Mouse (Mus musculus) embryonic facial prominence, embryonic 12.5 days (tissue): ENCODE measurements around the gene Ltf. TPM values are rescaled to one million over a fixed set of nuclear protein-coding genes. Genes with fewer than 3 reads are reported as not detected.

ENCODE experiments used
- ATAC-seq: fragments of 200-750 bp; cut with Nextera tagmentation; 2 replicates; pipeline ENCODE4 v1.8.0; 2017; ENCODE audit not compliant: insufficient number of reproducible peaks, insufficient read depth, low FRiP score, low TSS enrichment
- H3K27ac ChIP-seq: fragments of 300-500 bp; sonication (generic); 2 replicates; pipeline ENCODE4 v1.5.1; 2016; ENCODE audit warnings: mild to moderate bottlenecking
- H3K27me3 ChIP-seq: fragments of 300-500 bp; sonication (generic); 2 replicates; pipeline ENCODE4 v1.6.1; 2016; ENCODE audit warnings: mild to moderate bottlenecking, moderate library complexity
- H3K36me3 ChIP-seq: fragments of 300-500 bp; sonication (generic); 2 replicates; pipeline ENCODE4 v1.6.1; 2016; ENCODE audit warnings: mild to moderate bottlenecking
- H3K4me1 ChIP-seq: fragments of 300-500 bp; sonication (generic); 2 replicates; pipeline ENCODE4 v1.6.1; 2016
- H3K4me2 ChIP-seq: fragments of 300-500 bp; sonication (generic); replicated peaks from 2 replicates; pipeline ENCODE4 v1.6.1; 2016; ENCODE audit warnings: mild to moderate bottlenecking, moderate library complexity
- H3K4me3 ChIP-seq: fragments of 300-500 bp; sonication (generic); 2 replicates; pipeline ENCODE4 v1.5.1; 2016; ENCODE audit warnings: mild to moderate bottlenecking
- H3K9ac ChIP-seq: fragments of 300-500 bp; sonication (generic); 2 replicates; pipeline ENCODE4 v1.6.1; 2016; ENCODE audit warnings: mild to moderate bottlenecking, moderate library complexity
- H3K9me3 ChIP-seq: fragments of 300-500 bp; sonication (generic); 2 replicates; pipeline ENCODE4 v1.6.1; 2016; ENCODE audit warnings: mild to moderate bottlenecking, moderate library complexity
- WGBS: fragments of 180-500 bp; shearing (Covaris S2); methylation state at CpG from one replicate; pipeline ENCODE4 v1.1.7; 2016; 5-methylcytosine and 5-hydroxymethylcytosine counted together
- polyA plus RNA-seq: library from polyadenylated mRNA; unstranded; fragments of >200 nt; fragmentation: Nextera tagmentation; extraction: Ambion mirVana; gene quantifications from 2 replicates; pipeline ENCODE4 v1.2.1, GENCODE M21; 2016

Gene Ltf
- polyA plus RNA-seq, 1 experiment from 2014 or later, result 4.5 TPM

DNA sequence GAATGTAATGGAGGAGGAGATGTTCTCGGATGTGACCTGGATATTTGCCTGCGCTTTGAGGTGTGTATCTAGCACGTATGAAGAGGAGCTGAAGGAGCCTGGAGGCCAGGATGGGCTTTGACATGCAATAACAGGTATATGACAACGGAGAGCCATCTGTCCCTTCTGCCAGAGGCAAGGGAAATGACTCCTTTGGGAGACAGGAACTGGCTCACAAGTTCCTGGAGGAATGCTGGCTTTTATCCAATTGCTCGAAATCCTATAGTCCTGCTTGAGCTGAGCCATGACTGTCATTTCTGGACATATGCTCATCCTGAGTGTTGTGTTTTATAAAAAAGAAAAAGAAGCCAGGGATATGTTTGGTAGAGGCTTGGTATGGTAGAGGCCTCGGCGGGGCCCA, 69.8 kb downstream of the Ltf start:
- Histone ChIP-seq H3K27ac (no peak overlapping the region), H3K4me1 (peaks cover 9% of the 10 kb centered on the region), H3K36me3 (no peaks in the 10 kb centered on the region), H3K9ac (no peak overlapping the region), H3K4me3 (no peak overlapping the region), H3K27me3 (no peaks in the 10 kb centered on the region), H3K4me2 (no peak overlapping the region), H3K9me3 (no peaks in the 10 kb centered on the region)
- WGBS, result 38% methylated on average over 7 of the region's 7 CpGs
- no peak for ATAC-seq

Other genes starting within 250 kb of the Ltf start
- not detected in 2 replicates for gene Prss42, start 221.1 kb upstream of the Ltf start, polyA plus RNA-seq
- gene Prss44, start 205.3 kb upstream of the Ltf start, polyA plus RNA-seq, result not detected in 2 replicates
- gene Prss43, start 192.6 kb upstream of the Ltf start, polyA plus RNA-seq, result not detected in 2 replicates
- gene Prss45, start 184.7 kb upstream of the Ltf start, polyA plus RNA-seq, result not detected in 2 replicates
- not detected in 2 replicates for gene Prss46, start 174.8 kb upstream of the Ltf start, polyA plus RNA-seq
- gene Prss50, start 161.3 kb upstream of the Ltf start, polyA plus RNA-seq, result 0.15 and 0.50 TPM in 2 replicates
- 2.1 and 2.2 TPM in 2 replicates for gene Als2cl, start 139.4 kb upstream of the Ltf start, polyA plus RNA-seq
- 0.96 and 1.3 TPM in 2 replicates for gene Tmie, start 139.2 kb upstream of the Ltf start, polyA plus RNA-seq
- not detected in 2 replicates for gene Fam240a, start 102.4 kb upstream of the Ltf start, polyA plus RNA-seq
- gene Tdgf1, start 73.1 kb upstream of the Ltf start, polyA plus RNA-seq, result not detected in 2 replicates
- 0.15 TPM in 1 of 2 replicates, not detected in the other for gene Lrrc2, start 67.7 kb upstream of the Ltf start, polyA plus RNA-seq
- not detected in 2 replicates for gene Rtp3, start 28.7 kb upstream of the Ltf start, polyA plus RNA-seq
- 0.92 and 0.93 TPM in 2 replicates for gene Ccrl2, start 38.2 kb downstream of the Ltf start, polyA plus RNA-seq
- gene Lrrfip2, start 98.3 kb downstream of the Ltf start, polyA plus RNA-seq, result 42.2 and 43.5 TPM in 2 replicates